Mouse (Mus musculus): Measurements from ENCODE around the gene Gm4175.
"Not testable (repeated sequence)": the region's sequence is repeated elsewhere in the genome, so short reads cannot be mapped to it uniquely, and the experiment has no call there.

Gm4175 gene

GRCm38 (mm10) chr7:21761375-21761774 lies at the start of gene Gm4175:
Gene Gm4175 (minus strand): TSS chr7:21761475.
- DNase-seq: not testable (repeated sequence)

GRCm38 (mm10) chr7:21796628-21797027 lies 35.4 kb upstream of the Gm4175 start, which contains the start of gene Gm4177:
Gene Gm4177 (minus strand): TSS chr7:21796728.
- not testable (repeated sequence) for DNase-seq
